Mouse (Mus musculus) lung, postnatal 4 days (tissue): ENCODE measurements around the gene Plcb4.

ENCODE experiments used
- DNase-seq, 2 experiments: peaks; one replicate each; pipeline ENCODE4 v3.0.0; 2021

Plcb4 gene

GRCm38 (mm10) chr2:135856826-135857225 lies 198.0 kb downstream of the Plcb4 start:
- DNase-seq: no peak

DNA sequence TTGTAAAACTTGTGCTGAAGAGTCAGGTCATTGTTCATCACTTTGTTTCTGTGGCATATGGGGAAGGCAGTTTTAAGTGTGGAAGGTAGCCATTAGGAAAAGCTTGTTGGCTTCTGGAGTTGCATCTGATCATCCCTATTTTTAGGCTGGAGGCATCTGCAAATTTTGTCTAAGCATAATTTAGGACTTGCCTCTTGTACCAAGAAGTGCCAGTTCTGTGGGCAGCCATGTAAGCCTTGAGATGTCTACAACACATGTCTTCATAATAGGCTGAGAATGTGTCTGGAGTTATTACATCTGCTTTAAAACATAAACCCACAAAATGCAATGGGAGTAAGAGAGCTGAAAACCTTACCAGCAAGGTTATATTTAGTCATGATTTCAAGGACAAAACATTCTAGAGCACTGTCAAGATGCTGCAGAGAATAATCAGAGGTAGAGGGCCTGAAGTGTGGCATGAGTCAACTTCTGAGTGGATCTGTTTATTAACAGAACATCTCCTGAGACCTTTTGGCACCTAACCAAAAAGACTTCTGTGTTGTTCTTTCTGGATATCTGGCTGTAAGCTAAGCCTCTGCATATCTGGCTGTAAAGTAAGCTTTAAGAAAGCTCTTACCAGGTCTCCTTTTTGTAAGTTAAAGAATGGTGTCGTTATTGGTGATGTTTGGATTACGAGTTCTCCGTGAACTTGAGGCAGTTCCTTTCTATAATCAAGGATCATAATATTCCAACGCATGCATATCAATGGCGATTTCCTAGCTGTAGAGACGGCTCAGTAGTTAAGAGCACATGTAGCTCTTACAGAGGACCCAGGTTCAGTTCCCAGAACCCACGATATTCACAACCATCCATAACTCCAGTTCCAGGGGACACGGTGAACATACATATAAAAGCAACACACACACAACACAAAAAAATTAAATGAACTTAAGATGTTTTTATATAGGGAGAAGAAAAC lies 203.0 kb downstream of the Plcb4 start:
- no peak for DNase-seq

DNA sequence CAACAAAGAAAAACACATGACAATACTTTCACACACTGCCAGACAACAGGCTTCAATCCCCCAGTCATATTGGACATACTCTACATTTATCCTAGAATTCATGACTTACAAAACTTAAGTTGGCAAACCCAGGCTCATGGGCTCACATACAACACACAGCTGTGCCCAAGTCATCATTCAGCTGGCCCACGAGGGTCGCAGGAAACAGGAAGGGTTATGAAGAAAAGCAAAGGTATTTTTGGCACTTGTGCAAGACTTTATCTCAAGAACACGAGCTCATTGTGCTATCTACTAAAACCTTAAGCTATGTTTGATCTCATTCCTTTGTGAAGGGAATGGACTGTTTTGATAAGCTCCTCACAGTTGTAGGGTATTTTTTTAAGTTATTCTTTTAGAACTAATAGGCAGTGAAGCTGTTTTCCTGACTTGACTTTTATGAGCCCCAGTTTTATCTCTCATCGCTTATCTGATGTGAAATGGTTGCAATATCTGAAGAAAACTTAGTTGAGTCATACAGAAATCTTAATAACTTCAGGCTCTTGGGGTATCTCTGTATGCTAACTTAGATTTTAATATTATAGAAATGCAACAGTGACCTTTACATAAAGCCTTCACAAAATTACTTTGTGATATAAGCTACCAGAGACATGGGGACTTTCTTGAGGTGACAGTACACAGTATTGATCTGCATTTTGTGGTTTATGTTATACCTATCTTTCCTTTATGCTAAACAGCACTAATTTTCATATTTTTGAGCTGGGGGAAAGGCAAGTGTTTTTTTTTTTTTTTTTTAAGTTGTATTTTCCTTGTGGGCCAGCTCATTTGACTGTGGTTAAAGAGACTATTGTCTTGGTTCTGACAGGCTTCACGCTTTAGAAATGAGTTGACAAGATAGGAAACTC lies 203.9 kb downstream of the Plcb4 start:
- DNase-seq: no peak

GRCm38 (mm10) chr2:135863391-135864076 lies 204.7 kb downstream of the Plcb4 start:
- DNase-seq: no peak

GRCm38 (mm10) chr2:135866421-135866820 lies 207.6 kb downstream of the Plcb4 start:
- no peak for DNase-seq

DNA sequence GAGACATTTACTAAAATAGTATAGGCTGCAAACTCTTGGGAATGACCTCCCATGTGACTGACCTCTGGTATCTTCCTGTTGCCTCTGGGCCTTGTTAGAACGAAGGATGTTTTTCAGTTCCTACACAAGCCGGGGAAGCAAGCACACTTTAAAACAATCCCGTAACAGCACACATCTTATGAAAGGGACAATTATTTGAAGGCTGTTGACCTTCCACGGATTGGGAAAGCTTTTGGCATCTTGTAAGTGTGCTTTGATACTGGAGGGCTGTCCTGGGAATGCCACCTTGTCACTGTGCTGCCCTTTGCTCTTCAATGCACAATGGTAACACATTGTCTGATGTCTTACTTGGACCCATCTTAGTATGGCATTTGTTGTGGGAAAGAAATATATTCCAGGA lies 208.0 kb downstream of the Plcb4 start:
- DNase-seq: peak in 1 of 2 experiments; percentile 15

- DNase-seq: no peak
These were observed 210.8 kb downstream of the Plcb4 start for GRCm38 (mm10) chr2:135869637-135870036.

GRCm38 (mm10) chr2:135873146-135873545 lies 214.3 kb downstream of the Plcb4 start:
- DNase-seq: no peak

DNA sequence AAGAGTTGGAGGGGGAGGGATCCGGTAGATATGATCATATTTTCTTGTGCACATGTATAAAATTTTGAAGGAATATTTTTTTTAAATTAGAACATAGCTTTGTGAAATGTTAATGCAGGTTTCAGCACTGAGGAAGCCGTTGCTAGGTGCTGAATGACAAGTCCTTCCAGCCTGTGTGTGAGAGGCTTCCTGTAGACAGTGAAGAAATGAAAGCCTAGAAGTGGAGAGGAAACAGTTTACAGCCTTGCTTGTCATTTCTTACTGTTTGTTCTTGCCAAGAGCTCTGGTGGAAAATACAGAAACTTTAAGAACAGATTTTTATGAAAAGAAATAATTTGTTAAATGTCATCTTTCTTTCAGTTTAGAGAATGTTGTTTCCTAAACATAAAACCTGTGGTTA lies 214.9 kb downstream of the Plcb4 start:
- DNase-seq: no peak

GRCm38 (mm10) chr2:135875549-135875948 lies 216.7 kb downstream of the Plcb4 start:
- peak; percentile 58 to 59 for DNase-seq

DNA sequence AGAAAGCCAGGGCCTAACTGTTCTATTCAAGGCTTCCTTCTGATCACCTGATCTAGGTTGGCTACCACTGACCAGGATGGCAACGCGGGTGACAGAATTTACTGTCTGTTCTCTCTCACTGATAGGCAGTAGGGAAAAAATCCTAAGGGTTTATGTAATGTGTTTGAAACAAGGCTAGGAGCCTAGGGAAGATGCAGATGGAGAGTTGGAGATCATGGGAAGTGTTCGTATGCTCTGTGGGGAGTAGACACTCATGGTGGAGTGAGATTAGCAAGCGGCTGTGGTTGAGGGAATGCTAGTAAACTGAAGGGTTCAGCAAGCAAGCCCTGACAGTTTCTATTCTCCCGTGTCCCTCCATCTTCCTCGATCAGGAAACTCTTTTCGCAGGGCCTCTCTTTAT lies 220.5 kb downstream of the Plcb4 start:
- DNase-seq: no peak

- DNase-seq: peak in 1 of 2 experiments; percentile 12
These were observed 221.5 kb downstream of the Plcb4 start for GRCm38 (mm10) chr2:135880269-135880760.

GRCm38 (mm10) chr2:135883359-135883758 lies 224.5 kb downstream of the Plcb4 start:
- DNase-seq: no peak

GRCm38 (mm10) chr2:135884534-135885180 lies 225.8 kb downstream of the Plcb4 start:
- no peak for DNase-seq

DNA sequence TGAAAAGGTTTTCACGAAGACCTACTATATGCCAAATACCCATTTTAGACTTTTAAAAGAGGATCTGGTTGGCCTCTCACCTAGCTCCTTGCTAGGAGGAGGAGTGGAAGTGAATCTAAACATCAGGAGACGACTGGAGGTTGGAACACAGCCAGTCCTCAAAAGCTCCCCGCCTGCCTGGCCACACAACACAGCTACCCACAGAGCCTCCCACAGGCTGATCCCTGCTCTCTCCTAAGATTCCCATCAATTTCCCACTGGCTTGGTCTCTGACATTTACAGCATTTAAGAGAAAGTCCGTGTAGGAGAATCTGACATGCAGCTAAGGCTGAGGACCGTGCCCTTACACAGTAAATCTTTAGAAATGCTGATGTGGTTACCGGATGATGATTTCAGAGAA lies 226.8 kb downstream of the Plcb4 start:
- no peak for DNase-seq

GRCm38 (mm10) chr2:135886081-135886679 lies 227.4 kb downstream of the Plcb4 start:
- DNase-seq: no peak

- DNase-seq: no peak
These were observed 229.0 kb downstream of the Plcb4 start for GRCm38 (mm10) chr2:135887805-135888204.

- DNase-seq: no peak
These were observed 229.4 kb downstream of the Plcb4 start for GRCm38 (mm10) chr2:135888206-135888605.

GRCm38 (mm10) chr2:135888767-135889166 lies 230.0 kb downstream of the Plcb4 start:
- DNase-seq: no peak

DNA sequence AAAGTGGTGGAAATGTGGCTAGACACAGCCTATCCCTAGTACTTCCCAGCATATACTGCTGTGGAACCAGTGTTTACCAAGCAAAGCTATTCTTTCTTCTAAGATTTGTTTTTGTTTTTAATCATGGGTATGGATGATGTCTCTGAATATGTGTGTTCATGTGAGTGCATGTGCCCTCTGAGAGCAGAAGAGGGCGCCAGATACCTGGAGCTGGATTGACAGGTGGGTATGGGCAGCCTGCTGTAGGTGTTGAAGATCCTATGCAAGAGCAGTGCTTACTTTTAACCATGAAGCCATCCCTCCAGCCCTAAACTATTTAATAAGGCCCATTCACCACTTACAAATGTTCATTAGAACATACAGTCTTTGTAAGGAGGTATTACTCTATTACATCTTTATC lies 231.3 kb downstream of the Plcb4 start:
- DNase-seq: no peak

DNA sequence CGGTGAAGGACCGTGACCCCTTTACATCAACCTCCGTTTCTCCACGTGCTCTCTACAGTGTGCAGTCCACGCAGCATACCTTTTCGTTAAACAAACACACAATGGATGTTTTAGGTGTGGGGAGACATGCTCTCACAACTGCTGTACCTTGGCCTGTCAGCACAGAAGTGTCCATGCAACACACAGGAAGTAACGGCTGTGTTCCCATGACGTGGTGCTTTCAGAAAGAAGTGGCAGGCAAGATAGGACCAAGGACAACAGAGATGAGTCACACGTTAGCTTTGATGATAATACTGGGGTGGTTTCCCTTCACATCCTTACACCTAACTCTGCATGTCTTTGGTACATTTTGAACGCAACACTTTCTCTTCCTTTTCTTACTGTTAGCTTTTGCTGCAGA lies 232.3 kb downstream of the Plcb4 start:
- DNase-seq: no peak

DNA sequence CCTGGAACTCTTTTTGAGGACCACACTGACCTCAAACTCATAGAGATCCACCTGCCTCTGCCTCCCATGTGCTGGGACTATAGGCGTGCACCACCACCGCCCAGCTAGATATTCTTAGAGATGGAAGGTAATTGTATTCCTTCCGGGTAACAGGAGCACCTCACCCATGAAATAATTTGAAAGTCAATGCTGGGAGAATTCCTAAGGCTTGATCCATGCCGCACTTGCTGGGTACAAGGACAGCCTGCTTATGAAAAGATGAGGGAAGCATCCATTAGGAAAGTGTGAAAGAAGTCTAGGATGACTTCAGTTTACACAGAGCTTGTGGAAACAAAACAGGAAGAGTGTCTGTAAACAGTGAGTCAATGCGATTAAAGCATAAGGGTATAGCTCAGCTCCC lies 232.9 kb downstream of the Plcb4 start:
- DNase-seq: no peak
